Mouse (Mus musculus) ZHBTc4 (cell line): ENCODE measurements around the gene Mfsd7a.

Experiments
- DNase-seq: peaks from one replicate; pipeline ENCODE4 v3.0.0-alpha.2; 2011; ENCODE audit warnings: low read depth, low spot score

The Mfsd7a gene

GRCm38 (mm10) chr5:108433804-108434587, 14.7 kb downstream of the Mfsd7a start, which contains the start of gene Atp5k:
Gene Atp5k (minus strand): TSS chr5:108434448.
- DNase-seq = peak; percentile 97

DNA sequence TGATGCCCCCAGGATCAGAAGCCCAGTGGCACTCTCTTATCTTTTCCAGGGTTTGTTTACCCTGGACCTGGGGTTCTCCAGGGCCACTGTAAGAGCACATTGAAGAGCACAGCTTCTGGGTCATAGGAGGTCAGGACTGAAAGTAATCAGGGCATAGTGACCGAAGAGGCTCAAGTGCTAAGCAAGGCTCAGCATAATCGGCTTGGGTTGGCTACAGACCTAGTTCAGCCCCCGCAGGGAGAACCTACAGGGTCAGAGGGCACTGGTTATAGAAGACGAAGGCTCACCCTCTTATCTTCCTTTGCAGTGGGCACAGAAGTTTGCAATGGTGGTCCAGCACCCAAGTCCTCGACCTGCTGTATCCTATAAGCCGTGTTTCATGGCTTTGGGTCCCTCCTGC, 17.5 kb downstream of the Mfsd7a start:
- DNase-seq = no peak

GRCm38 (mm10) chr5:108427186-108427585, 21.5 kb downstream of the Mfsd7a start:
- peak; percentile 72 for DNase-seq

DNA sequence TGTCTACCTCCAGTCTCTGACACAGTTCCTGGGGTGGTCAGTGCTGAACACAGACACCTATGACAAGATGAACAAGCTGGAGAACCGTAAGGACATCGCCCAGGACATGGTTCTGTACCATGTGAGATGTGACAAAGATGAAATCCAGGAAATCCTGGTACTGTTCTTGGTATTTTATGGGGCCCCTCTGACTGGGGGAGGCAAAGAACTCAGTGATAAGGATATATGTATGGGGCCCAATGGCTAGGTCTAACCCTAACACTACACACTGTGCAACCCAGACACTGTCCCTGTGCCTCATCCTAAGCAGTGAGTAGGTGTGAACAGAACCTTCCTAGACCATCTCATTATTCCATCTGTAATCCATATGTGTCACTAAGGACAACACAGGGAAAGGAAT, 25.3 kb downstream of the Mfsd7a start:
- no peak for DNase-seq

DNA sequence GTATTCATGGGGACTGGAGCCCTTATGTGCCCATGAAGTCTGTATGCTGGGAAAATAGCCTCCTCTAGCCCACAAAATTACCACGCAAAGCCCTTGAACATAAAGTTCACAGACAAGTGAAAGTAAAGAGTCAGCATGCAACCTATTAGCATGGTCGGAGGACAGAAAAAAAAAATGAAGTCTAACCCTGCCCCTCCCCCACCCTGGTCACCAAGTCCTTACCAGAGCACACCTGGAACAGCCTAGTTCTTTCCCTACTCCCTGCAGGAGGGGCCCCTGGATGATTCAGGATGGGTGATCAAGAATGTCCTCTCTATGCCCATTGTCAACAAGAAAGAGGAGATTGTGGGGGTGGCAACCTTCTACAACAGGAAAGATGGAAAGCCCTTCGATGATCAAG, 25.9 kb downstream of the Mfsd7a start:
- no peak for DNase-seq

DNA sequence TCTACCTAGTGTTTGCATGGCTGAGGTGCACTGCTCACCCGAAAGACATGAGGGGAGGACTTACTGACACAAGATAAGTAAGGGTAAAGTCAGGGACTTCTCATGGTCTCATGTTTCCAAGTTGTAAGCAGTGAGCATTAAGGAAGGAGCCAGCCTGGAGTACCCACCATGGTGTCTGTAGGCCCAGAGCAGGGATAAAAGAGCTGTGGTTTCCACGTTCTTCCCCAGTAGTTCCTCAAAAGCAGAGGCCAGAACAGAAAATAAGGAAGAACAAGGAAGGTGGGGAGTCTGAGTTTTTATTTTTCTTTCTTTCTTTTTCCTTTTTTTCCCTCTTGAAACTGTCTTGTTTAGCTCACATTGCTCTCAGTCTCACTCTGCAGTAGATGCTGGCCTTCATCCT, 34.0 kb downstream of the Mfsd7a start:
- no peak for DNase-seq

DNA sequence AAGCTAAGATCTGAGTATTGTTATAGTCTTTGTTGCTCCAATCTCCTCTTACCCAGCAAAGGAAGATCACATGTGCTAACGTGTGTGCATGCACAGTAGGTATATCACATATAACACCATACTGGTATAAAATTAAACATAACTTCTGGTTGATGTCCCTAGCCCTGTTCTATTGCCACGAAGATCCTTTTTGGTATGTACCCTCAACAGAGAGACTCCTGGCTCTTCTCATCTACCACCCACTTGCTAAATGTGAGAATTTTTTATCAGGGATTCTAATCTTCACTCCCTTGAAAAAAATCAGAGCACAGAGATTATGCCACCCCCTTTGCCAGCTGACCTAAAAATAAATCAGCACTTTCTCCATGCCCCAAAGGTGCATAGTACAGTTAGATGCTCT, 41.7 kb downstream of the Mfsd7a start:
- no peak for DNase-seq

GRCm38 (mm10) chr5:108405460-108405859, 43.2 kb downstream of the Mfsd7a start:
- no peak for DNase-seq

- DNase-seq = no peak
Measured at GRCm38 (mm10) chr5:108403453-108403852, 45.2 kb downstream of the Mfsd7a start.
